Mouse (Mus musculus) spleen, postnatal 4 days (tissue): Measurements from ENCODE around the gene Grcc10.

Experiments
- DNase-seq, 2 experiments: peaks; one replicate each; pipeline ENCODE4 v3.0.0; 2022; ENCODE audit warnings: low spot score in 2 of 2

Grcc10 gene

GRCm38 (mm10) chr6:124756652-124757350 lies 15.6 kb upstream of the Grcc10 start:
- peak in 1 of 2 experiments; percentile 75 for DNase-seq

GRCm38 (mm10) chr6:124755831-124756595 lies 14.8 kb upstream of the Grcc10 start, which contains the start of the genes Gm45234 and Atn1:
Gm45234 (minus strand) TSS chr6:124756021.
Atn1 (minus strand) TSS chr6:124756524.
- DNase-seq, result peak in 1 of 2 experiments; percentile 73

- no peak for DNase-seq
Measured at GRCm38 (mm10) chr6:124755306-124755705, 14.1 kb upstream of the Grcc10 start.

- DNase-seq, result no peak
Measured at GRCm38 (mm10) chr6:124753861-124754260, 12.7 kb upstream of the Grcc10 start.

GRCm38 (mm10) chr6:124750405-124750804 lies 9.2 kb upstream of the Grcc10 start:
- DNase-seq, result no peak

- DNase-seq, result no peak
Measured at GRCm38 (mm10) chr6:124746654-124747632, 5.8 kb upstream of the Grcc10 start.

- DNase-seq, result no peak
Measured at GRCm38 (mm10) chr6:124746296-124746605, 5.1 kb upstream of the Grcc10 start.

- DNase-seq, result peak; percentile 93 to 98
Measured at GRCm38 (mm10) chr6:124745490-124746295, 4.5 kb upstream of the Grcc10 start.

- DNase-seq, result no peak
Measured at GRCm38 (mm10) chr6:124744755-124745321, 3.7 kb upstream of the Grcc10 start.

- no peak for DNase-seq
Measured at GRCm38 (mm10) chr6:124743647-124744046, 2.5 kb upstream of the Grcc10 start.

- no peak for DNase-seq
Measured at GRCm38 (mm10) chr6:124742839-124743514, 1.8 kb upstream of the Grcc10 start.

GRCm38 (mm10) chr6:124741842-124742241 lies 668 bp upstream of the Grcc10 start:
- DNase-seq, result no peak

GRCm38 (mm10) chr6:124740211-124740887 lies 825 bp downstream of the Grcc10 start:
- peak in 1 of 2 experiments; percentile 87 for DNase-seq

- DNase-seq, result peak in 1 of 2 experiments; percentile 70
Measured at GRCm38 (mm10) chr6:124739231-124739796, 1.9 kb downstream of the Grcc10 start.

- DNase-seq, result peak in 1 of 2 experiments; percentile 75
Measured at GRCm38 (mm10) chr6:124738511-124739023, 2.6 kb downstream of the Grcc10 start, which contains the start of gene Ptpn6. Ptpn6 (minus strand) TSS chr6:124738714.

- no peak for DNase-seq
Measured at GRCm38 (mm10) chr6:124737040-124737439, 4.1 kb downstream of the Grcc10 start.

GRCm38 (mm10) chr6:124734417-124734816 lies 6.8 kb downstream of the Grcc10 start:
- DNase-seq, result no peak

- DNase-seq, result peak; percentile 85 to 90
Measured at GRCm38 (mm10) chr6:124732476-124733370, 8.5 kb downstream of the Grcc10 start.
